Mouse (Mus musculus): ENCODE measurements around the gene Ugt1a10. TPM values are rescaled to one million over a fixed set of nuclear protein-coding genes. Genes with fewer than 3 reads are reported as not detected.
"Not testable (repeated sequence)": the region's sequence is repeated elsewhere in the genome, so short reads cannot be mapped to it uniquely, and the experiment has no call there.

Gene Ugt1a10
- not detected for total RNA-seq (2021)
- long read RNA-seq, experiment 1, result 0 reads
- long read RNA-seq, experiment 2, result 0 reads

DNA sequence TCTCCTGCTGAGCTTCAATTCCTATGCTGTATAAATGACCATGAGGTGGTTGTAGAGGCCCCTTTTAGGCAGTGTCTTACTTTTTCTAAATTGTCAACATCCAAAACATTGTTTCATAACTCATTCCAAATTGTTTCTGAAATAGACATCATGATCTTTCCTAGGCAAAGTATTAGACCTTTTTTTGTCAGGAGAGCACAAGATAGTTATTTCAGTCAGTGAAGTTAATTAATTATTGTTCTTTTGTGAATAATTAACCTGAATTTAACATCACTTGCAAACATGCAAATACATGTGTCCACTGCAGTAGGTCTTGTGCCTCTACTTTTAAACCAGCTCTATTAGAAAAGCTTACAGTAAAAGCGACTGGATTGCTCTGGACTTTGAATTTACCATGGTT, at the start of gene Ugt1a10:
Gene Ugt1a10 (plus strand): TSS at position 301 of the 400 bp plus-strand sequence.
- DNase-seq, result no peak

- no peak for DNase-seq
Observed at GRCm38 (mm10) chr1:88007692-88008210, 47.4 kb upstream of the Ugt1a10 start.

DNA sequence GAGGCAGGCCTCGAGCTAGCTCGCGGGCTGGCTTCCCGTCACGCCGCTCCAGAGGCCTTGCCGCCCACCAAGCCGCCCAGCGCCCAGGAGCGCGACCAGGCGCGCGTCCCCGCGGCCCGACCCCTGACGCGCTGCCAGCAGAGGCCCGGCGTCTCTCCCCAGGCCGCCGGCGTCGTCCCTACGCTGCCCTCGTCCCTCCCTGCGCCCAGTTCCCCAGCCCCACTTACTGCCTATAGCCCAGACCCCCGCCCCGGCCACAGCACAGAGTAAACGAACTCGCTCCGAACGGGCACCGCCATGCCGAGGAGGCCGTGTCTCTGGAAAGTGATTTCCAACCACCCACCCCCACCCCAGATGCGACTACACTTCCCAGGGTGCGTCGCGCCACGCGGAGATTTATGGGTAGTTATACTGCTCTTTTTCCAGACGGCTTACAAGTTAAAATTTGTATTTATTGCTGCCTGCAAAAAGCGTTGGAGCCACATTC, 46.9 kb upstream of the Ugt1a10 start, which contains the start of gene Usp40:
Gene Usp40 (minus strand): TSS at position 341 of the 487 bp plus-strand sequence.
- peak; percentile 84 for DNase-seq

DNA sequence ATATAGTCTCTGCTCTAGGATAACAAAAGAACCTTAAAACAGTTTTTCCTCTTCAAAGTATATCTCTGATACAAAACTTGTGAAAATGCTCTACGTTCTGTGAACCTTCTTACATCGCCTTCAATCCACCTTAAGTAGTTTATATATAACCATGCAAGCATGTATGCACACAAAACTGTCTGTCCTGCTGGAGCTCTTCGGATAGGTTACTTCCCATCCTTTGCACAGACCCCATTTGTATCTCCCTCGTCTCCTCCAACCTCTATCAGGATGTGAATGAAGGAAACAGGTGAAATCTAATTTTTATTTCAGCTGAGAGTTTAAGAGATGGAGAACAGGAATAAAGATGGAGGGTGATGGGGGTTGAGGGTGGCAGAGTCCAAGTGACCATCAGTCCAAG, 46.5 kb upstream of the Ugt1a10 start:
- no peak for DNase-seq

- no peak for DNase-seq
Observed at GRCm38 (mm10) chr1:88009521-88009920, 45.7 kb upstream of the Ugt1a10 start.

DNA sequence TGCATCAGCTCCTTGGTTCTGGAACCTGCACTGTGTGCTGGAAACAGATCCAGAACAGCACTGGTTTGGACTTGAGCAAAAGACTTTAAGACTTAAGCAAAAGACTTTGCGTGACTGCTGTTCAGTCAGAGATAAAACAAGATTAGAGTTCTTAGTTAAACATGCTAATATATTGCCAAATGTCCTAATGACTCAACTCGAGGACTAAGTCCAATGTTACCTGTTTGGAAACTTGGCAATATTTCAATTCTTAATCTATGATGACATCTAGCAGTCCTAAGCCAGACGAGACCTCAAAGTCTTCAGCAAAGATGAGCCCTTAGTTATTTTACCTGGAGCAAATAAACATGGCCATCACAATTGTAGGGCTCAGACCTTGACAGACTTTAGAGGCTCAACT, 41.5 kb upstream of the Ugt1a10 start:
- no peak for DNase-seq

DNA sequence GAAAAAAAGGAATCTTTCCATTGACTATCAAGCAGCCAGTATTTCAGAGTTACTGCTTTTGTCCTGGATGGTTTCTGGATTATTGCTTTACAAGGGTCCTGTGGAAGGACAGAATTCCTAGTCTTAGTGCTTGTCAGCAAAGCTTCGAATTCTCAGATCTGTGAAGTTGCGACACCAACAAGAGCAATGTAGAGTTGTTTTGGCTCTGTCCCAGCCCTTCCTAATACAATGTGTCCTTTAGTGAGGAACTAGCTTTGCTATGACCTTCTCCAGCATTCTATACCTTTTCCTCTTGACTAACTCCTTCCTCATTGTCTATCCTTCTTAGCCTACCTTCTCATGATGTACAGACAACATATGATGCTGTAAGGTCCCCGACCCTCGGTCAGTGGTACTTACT, 41.0 kb upstream of the Ugt1a10 start:
- no peak for DNase-seq

GRCm38 (mm10) chr1:88014671-88015070, 40.5 kb upstream of the Ugt1a10 start:
- DNase-seq, result no peak

GRCm38 (mm10) chr1:88015371-88015770, 39.8 kb upstream of the Ugt1a10 start:
- DNase-seq, result no peak

DNA sequence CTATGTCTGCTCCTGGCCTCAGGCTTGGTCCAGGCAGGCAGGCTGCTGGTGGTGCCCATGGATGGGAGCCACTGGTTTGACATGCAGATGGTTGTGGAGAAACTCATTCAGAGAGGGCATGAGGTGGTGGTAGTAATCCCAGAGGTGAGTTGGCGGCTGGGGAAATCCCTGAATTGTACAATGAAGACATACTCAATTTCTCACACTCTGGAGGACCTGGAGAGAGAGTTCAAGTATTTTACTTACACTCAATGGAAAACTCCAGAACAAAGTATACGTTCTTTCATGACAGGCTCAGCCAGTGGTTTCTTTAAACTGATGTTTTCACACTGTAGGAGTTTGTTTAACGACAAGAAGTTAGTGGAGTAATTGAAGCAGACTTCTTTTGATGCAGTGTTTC, 29.9 kb upstream of the Ugt1a10 start:
- DNase-seq, result not testable (repeated sequence)

DNA sequence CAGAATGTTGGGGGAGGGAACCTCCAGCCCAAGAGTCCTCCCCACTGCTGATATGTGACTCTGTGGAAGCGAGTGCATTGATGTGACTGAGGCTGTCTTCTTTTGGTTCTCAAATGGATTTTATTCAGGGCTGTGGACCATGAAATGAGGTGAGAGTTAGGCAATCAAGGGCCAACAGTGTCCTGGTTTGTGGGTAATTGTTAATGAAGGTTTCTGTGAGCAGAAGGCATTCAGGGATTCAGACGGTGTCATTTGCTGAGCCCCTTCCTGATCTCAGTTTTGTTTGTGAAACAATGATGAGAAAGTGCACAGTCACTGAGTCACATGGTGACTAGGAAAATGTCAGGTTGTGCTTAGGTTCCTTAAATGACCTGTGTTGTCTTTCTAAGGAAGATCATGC, 12.1 kb upstream of the Ugt1a10 start:
- not testable (repeated sequence) for DNase-seq

GRCm38 (mm10) chr1:88044832-88045437, 10.3 kb upstream of the Ugt1a10 start:
- DNase-seq, result not testable (repeated sequence)

GRCm38 (mm10) chr1:88047408-88047807, 7.8 kb upstream of the Ugt1a10 start:
- DNase-seq, result not testable (repeated sequence)

DNA sequence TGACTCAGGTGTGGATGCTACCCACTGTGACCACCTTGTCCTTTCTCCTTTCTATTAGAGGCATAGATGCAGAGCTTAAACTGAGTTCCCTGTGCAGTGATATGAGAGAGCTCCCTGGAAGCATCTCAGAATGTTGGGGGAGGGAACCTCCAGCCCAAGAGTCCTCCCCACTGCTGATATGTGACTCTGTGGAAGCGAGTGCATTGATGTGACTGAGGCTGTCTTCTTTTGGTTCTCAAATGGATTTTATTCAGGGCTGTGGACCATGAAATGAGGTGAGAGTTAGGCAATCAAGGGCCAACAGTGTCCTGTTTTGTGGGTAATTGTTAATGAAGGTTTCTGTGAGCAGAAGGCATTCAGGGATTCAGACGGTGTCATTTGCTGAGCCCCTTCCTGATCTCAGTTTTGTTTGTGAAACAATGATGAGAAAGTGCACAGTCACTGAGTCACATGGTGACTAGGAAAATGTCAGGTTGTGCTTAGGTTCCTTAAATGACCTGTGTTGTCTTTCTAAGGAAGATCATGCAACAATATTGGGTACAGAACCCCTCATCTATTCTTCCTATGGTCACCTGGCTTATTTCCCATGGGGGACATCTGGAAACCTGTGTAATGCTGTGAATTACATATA, 11.4 kb downstream of the Ugt1a10 start:
- not testable (repeated sequence) for DNase-seq

DNA sequence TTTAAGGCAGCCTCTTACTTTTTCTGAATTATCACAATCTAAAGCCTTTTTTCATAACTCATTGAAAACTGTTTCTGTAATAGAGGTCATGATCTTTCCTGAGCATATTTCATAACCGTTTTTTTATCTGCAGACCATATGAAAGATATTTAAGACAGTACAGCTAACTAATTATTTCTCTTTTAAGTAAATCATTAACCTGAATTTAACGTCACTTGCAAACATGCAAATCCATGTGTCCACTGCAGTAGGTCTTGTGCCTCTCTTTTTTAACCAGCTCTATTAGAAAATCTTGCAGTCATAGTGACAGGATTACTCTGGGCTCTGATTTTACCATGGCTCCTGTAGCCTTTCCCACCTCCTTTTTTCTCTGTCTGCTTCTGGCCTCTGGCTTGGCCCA, 15.3 kb downstream of the Ugt1a10 start, which contains the start of gene Ugt1a9:
Gene Ugt1a9 (plus strand): TSS at position 306 of the 400 bp plus-strand sequence.
- DNase-seq, result no peak

GRCm38 (mm10) chr1:88070902-88071301, 15.7 kb downstream of the Ugt1a10 start:
- no peak for DNase-seq

GRCm38 (mm10) chr1:88074471-88074870, 19.3 kb downstream of the Ugt1a10 start:
- DNase-seq, result no peak

DNA sequence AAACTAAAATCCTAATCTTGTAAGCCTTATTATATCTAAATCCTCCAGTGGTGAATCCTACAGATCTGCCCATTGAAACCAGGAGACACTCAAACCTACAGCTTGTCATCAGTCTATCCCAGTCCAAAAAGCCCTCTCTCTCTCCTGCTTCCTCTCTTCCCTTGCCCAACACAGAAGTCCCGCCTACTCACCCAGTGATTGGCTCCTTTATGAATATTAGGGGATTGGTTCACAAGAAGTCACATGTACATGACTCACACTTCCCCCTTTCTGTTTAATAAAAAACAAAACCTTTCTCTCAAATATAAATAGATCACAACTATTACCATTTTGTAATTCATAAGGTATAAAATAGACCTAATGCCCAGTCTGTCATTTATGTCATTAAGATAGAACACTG, 21.9 kb downstream of the Ugt1a10 start:
- no peak for DNase-seq

DNA sequence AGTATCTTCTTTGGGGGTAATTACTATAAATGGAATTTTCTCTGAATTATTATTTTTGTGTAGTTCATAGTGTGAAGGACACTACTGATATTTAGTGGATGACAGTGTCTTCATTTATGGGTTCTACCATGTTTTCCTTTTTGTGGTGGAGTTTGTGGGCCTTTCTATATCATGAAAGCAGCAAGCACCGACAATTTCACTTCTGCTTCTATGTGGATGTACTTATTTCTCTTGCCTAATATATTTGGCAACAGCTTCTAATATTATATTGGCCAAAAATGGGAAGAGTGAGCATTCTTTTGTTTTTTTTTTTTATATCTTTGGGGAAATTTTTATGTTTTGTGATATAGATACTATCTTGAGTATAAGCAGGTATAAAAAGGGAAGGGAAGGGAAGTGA, 26.5 kb downstream of the Ugt1a10 start:
- DNase-seq, result no peak

- no peak for DNase-seq
Observed at GRCm38 (mm10) chr1:88086125-88086524, 30.9 kb downstream of the Ugt1a10 start.

- DNase-seq, result no peak
Observed at GRCm38 (mm10) chr1:88087513-88087912, 32.3 kb downstream of the Ugt1a10 start, which contains the start of gene Ugt1a8. TSS of gene Ugt1a8 (plus strand) at chr1:88087813.

GRCm38 (mm10) chr1:88092341-88092740, 37.2 kb downstream of the Ugt1a10 start:
- DNase-seq, result no peak

- DNase-seq, result not testable (repeated sequence)
Observed at GRCm38 (mm10) chr1:88094270-88094676, 39.1 kb downstream of the Ugt1a10 start.

Measured in gastrocnemius, postnatal 10 days (tissue).